Mouse (Mus musculus): ENCODE measurements at regions not wholly inside any gene's neighbourhood (a gene's known extent, or its start where the extent isn't known, plus 50 kb on each side); places are given as distances from the start of the nearest gene placed in this dataset.
A peak's percentile ranks its signal among the peaks of the same experiment; 100 is the strongest.

- DNase-seq (ENCODE audit: low spot score in 2 of 2): peak; percentile 38 to 72
These were observed 51.0 kb upstream of the Zfp873 start for GRCm38 (mm10) chr10:81996742-81997536.

All from left cerebral cortex, adult 9 months (tissue).